Mouse (Mus musculus) hindbrain, embryonic 12.5 days (tissue): ENCODE results near the gene C1qb. TPM values are rescaled to one million over a fixed set of nuclear protein-coding genes. Genes with fewer than 3 reads are reported as not detected.

Experiments
- ATAC-seq: fragments of 200-750 bp; cut with Nextera tagmentation; 2 replicates; pipeline ENCODE4 v1.8.0; 2017; ENCODE audit warnings: moderate TSS enrichment; ENCODE audit not compliant: low FRiP score
- H3K27ac ChIP-seq: fragments of 300-500 bp; sonication (generic); 2 replicates; pipeline ENCODE4 v1.5.1; 2016; ENCODE audit warnings: mild to moderate bottlenecking
- H3K27me3 ChIP-seq: fragments of 300-500 bp; sonication (generic); 2 replicates; pipeline ENCODE4 v1.6.1; 2016; ENCODE audit warnings: mild to moderate bottlenecking
- H3K36me3 ChIP-seq: fragments of 300-500 bp; sonication (generic); 2 replicates; pipeline ENCODE4 v1.6.1; 2016; ENCODE audit warnings: mild to moderate bottlenecking
- H3K4me1 ChIP-seq: fragments of 300-500 bp; sonication (generic); 2 replicates; pipeline ENCODE4 v1.6.1; 2016
- H3K4me2 ChIP-seq: fragments of 300-500 bp; sonication (generic); replicated peaks from 2 replicates; pipeline ENCODE4 v1.6.1; 2016; ENCODE audit warnings: mild to moderate bottlenecking
- H3K4me3 ChIP-seq: fragments of 300-500 bp; sonication (generic); 2 replicates; pipeline ENCODE4 v1.5.1; 2016; ENCODE audit warnings: mild to moderate bottlenecking
- H3K9ac ChIP-seq: fragments of 300-500 bp; sonication (generic); 2 replicates; pipeline ENCODE4 v1.6.1; 2016; ENCODE audit warnings: mild to moderate bottlenecking, moderate library complexity
- H3K9me3 ChIP-seq: fragments of 300-500 bp; sonication (generic); replicated peaks from 2 replicates; pipeline ENCODE4 v1.6.1; 2016; ENCODE audit warnings: mild to moderate bottlenecking
- WGBS: fragments of 180-500 bp; shearing (Covaris S2); methylation state at CpG from one replicate; pipeline ENCODE4 v1.1.7; 2016; 5-methylcytosine and 5-hydroxymethylcytosine counted together
- polyA plus RNA-seq: library from polyadenylated mRNA; unstranded; fragments of >200 nt; fragmentation: Nextera tagmentation; extraction: Ambion mirVana; gene quantifications from 2 replicates; pipeline ENCODE4 v1.2.1, GENCODE M21; 2016

Gene C1qb
- polyA plus RNA-seq, 1 experiment from 2014 or later, result 31.6 TPM

GRCm38 (mm10) chr4:136862411-136862810, 23.6 kb downstream of the C1qb start:
- H3K4me3 ChIP-seq, result no peak overlapping the region
- peaks cover 5% of the 10 kb centered on the region; the same call in 1 of the 2 replicates for H3K27me3 ChIP-seq
- no peak overlapping the region for H3K4me2 ChIP-seq
- H3K27ac ChIP-seq, result peak overlapping the region; percentile 74
- H3K9me3 ChIP-seq, result no peaks in the 10 kb centered on the region
- H3K36me3 ChIP-seq, result no peaks in the 10 kb centered on the region
- ATAC-seq, result no peak
- H3K9ac ChIP-seq, result no peak overlapping the region
- peaks cover 51% of the 10 kb centered on the region for H3K4me1 ChIP-seq
- WGBS, result 81% methylated on average over 2 of the region's 2 CpGs

- Histone ChIP-seq H3K9ac (0 out of 2 replicates have a peak overlapping the region, but pooled peaks have one; percentile 6), H3K4me1 (peaks cover 46% of the 10 kb centered on the region), H3K27ac (peak overlapping the region; percentile 74), H3K9me3 (no peaks in the 10 kb centered on the region), H3K27me3 (peaks cover 5% of the 10 kb centered on the region; the same call in 1 of the 2 replicates), H3K4me3 (no peak overlapping the region), H3K36me3 (no peaks in the 10 kb centered on the region), H3K4me2 (no peak overlapping the region)
- 5% methylated on average over 17 of the region's 17 CpGs for WGBS
- ATAC-seq, result no peak
Measured at GRCm38 (mm10) chr4:136861806-136862205, 24.2 kb downstream of the C1qb start.

- no peak overlapping the region for H3K4me2 ChIP-seq
- no peak overlapping the region for H3K27ac ChIP-seq
- H3K27me3 ChIP-seq, result peaks cover 5% of the 10 kb centered on the region; the same call in 1 of the 2 replicates
- WGBS, result 80% methylated on average over 7 of the region's 7 CpGs
- H3K36me3 ChIP-seq, result no peaks in the 10 kb centered on the region
- no peak for ATAC-seq
- H3K4me3 ChIP-seq, result no peak overlapping the region
- no peaks in the 10 kb centered on the region for H3K9me3 ChIP-seq
- H3K4me1 ChIP-seq, result peaks cover 37% of the 10 kb centered on the region
- H3K9ac ChIP-seq, result no peak overlapping the region
Measured at GRCm38 (mm10) chr4:136860022-136860421, 26.0 kb downstream of the C1qb start.

GRCm38 (mm10) chr4:136855081-136855480, 30.9 kb downstream of the C1qb start:
- 0 out of 2 replicates have a peak, but pooled peaks cover 3% of the 10 kb centered on the region for H3K4me1 ChIP-seq
- no peak overlapping the region for H3K4me3 ChIP-seq
- peaks cover 3% of the 10 kb centered on the region; the same call in 1 of the 2 replicates for H3K27me3 ChIP-seq
- no peak overlapping the region for H3K27ac ChIP-seq
- H3K4me2 ChIP-seq, result no peak overlapping the region
- WGBS, result 30% methylated on average over 6 of the region's 6 CpGs
- H3K36me3 ChIP-seq, result no peaks in the 10 kb centered on the region
- no peak overlapping the region for H3K9ac ChIP-seq
- H3K9me3 ChIP-seq, result no peaks in the 10 kb centered on the region
- no peak for ATAC-seq

DNA sequence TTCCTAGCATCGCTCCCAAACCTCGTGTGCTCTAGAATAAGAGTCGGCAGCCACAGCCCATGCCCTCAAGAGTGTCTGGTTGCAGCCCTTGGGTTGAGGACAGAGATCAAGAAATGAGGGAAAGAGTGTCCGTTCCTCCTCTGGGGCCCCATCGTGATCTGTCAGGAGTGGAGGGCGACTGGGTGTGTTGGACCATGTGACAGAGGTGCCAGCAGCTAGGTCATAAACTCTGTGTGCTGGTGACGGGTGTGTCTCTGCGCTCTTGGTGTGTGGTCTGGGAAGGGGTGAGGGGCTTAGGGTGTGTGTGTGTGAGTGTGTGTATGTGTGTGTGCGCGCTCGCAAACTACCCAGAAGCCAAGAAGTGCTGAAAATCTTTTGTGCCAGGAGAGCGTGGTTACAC, 33.0 kb downstream of the C1qb start:
- 90% methylated on average over 12 of the region's 12 CpGs for WGBS
- H3K4me3 ChIP-seq, result no peak overlapping the region
- no peaks in the 10 kb centered on the region for H3K36me3 ChIP-seq
- no peak for ATAC-seq
- no peak overlapping the region for H3K9ac ChIP-seq
- H3K9me3 ChIP-seq, result no peaks in the 10 kb centered on the region
- H3K27me3 ChIP-seq, result peaks cover 3% of the 10 kb centered on the region; the same call in 1 of the 2 replicates
- 0 out of 2 replicates have a peak, but pooled peaks cover 3% of the 10 kb centered on the region for H3K4me1 ChIP-seq
- no peak overlapping the region for H3K4me2 ChIP-seq
- no peak overlapping the region for H3K27ac ChIP-seq

DNA sequence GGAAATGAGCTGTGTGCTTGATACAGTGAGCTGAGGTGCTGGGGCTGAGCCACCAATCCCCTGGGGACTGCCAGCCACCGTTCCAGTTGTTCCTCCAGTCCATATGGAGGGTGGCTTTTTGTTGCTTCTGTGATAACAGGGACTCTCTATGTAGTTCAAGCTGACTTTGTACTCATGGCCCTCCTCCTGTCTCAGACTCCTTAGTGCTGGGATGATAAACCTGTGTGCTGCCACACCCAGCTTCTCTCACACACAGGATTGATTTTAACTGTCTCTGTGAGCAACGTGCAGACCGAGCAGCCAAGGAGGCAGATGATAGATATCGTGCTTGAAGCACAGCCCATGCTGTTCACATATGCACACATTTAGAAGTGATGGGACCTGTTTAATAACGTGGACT, 33.9 kb downstream of the C1qb start:
- Histone ChIP-seq H3K4me2 (no peak overlapping the region), H3K36me3 (no peaks in the 10 kb centered on the region), H3K27ac (no peak overlapping the region), H3K4me3 (no peak overlapping the region), H3K9me3 (no peaks in the 10 kb centered on the region), H3K27me3 (peaks cover 3% of the 10 kb centered on the region; the same call in 1 of the 2 replicates), H3K9ac (no peak overlapping the region), H3K4me1 (0 out of 2 replicates have a peak, but pooled peaks cover 3% of the 10 kb centered on the region)
- no peak for ATAC-seq
- WGBS, result 65% methylated on average over 5 of the region's 5 CpGs

GRCm38 (mm10) chr4:136848565-136848964, 37.4 kb downstream of the C1qb start:
- Histone ChIP-seq H3K27ac (no peak overlapping the region), H3K36me3 (no peaks in the 10 kb centered on the region), H3K27me3 (peaks cover 3% of the 10 kb centered on the region; the same call in 1 of the 2 replicates), H3K9me3 (no peaks in the 10 kb centered on the region), H3K4me3 (no peak overlapping the region), H3K4me2 (no peak overlapping the region), H3K9ac (no peak overlapping the region), H3K4me1 (peaks cover 7% of the 10 kb centered on the region; the same call in 1 of the 2 replicates)
- 74% methylated on average over 4 of the region's 4 CpGs for WGBS
- ATAC-seq, result no peak

- no peaks in the 10 kb centered on the region; the same call in 1 of the 2 replicates for H3K27me3 ChIP-seq
- no peaks in the 10 kb centered on the region for H3K36me3 ChIP-seq
- no peak for ATAC-seq
- no peak overlapping the region for H3K27ac ChIP-seq
- no peak overlapping the region for H3K9ac ChIP-seq
- 68% methylated on average over 6 of the region's 6 CpGs for WGBS
- peaks cover 7% of the 10 kb centered on the region; the same call in 1 of the 2 replicates for H3K4me1 ChIP-seq
- H3K4me3 ChIP-seq, result no peak overlapping the region
- H3K4me2 ChIP-seq, result no peak overlapping the region
- H3K9me3 ChIP-seq, result no peaks in the 10 kb centered on the region
Measured at GRCm38 (mm10) chr4:136847166-136847565, 38.8 kb downstream of the C1qb start.

DNA sequence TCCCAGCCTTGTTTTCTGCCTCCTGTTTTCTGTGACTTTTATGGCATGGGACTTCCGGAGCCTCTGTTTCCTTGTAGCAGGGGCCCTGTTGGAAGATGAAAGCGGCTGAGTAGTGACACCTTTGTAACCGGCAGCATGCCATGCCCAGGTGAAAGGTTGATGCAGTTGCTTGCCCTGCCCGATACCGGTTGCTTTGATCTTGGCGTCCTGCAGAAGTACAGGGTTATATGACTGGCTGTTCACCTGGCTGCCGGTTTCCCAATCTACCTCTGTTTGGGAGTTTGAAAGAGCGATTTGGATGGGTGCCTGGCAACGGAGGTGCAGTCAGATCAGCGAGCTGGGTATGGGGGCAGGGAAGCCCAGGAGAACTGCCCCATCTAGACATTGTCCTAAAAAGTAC, 43.2 kb downstream of the C1qb start:
- no peaks in the 10 kb centered on the region; the same call in 1 of the 2 replicates for H3K27me3 ChIP-seq

DNA sequence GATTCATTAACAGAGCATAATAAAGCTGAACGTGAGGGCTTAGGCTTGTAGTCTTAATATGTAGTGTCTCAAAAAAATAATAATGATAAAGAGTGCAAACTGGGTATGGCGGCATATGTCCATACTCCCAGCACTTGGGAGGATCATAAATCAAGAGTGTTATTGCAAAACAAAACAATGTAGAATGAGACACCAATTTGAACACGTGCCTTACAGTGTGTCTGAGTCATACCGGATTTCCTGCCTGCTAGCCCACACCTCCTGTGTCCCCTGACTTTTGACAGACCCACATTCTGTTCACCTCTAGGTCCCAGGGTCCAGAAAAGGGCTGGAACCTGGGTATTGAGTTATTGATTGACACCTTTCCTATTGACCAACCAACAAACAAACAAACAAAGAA, 44.0 kb downstream of the C1qb start:
- WGBS, result 83% methylated on average over 4 of the region's 4 CpGs

More for the DNA sequence above, 43.2 kb downstream of the C1qb start:
- no peak for ATAC-seq
- Histone ChIP-seq H3K4me3 (no peak overlapping the region), H3K9me3 (no peaks in the 10 kb centered on the region), H3K36me3 (no peaks in the 10 kb centered on the region), H3K4me1 (peaks cover 27% of the 10 kb centered on the region), H3K27ac (no peak overlapping the region), H3K9ac (no peak overlapping the region), H3K4me2 (no peak overlapping the region)
- WGBS, result 85% methylated on average over 10 of the region's 10 CpGs

DNA sequence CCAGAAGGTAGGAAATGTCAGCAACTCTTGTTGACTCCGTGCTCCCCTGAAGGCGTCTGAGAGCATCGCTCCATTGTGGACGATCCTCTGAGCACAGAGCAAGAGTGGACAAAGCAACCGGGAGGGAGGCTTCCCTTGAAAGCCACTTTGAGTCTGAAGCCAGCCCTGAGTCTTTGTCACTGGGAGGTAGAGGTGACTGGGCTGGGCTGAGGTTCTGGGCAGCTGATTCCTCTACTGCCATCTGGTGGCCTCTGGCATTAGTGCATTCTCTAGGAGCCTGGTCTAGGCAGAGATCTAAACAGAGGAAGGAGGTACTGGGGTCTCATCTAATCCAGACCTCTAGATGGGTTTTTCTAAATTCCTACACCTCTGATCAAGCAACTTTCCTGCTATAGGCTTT, 44.9 kb downstream of the C1qb start:
- peaks cover 40% of the 10 kb centered on the region for H3K4me1 ChIP-seq
- H3K4me2 ChIP-seq, result no peak overlapping the region
- no peak overlapping the region for H3K27ac ChIP-seq
- H3K36me3 ChIP-seq, result no peaks in the 10 kb centered on the region
- H3K27me3 ChIP-seq, result no peaks in the 10 kb centered on the region
- H3K9me3 ChIP-seq, result no peaks in the 10 kb centered on the region
- H3K4me3 ChIP-seq, result no peak overlapping the region
- WGBS, result 5% methylated on average over 5 of the region's 5 CpGs
- peak; percentile 49 for ATAC-seq
- H3K9ac ChIP-seq, result peak overlapping the region; percentile 38; the same call in 1 of the 2 replicates

More for the DNA sequence above, 44.0 kb downstream of the C1qb start:
- no peaks in the 10 kb centered on the region; the same call in 1 of the 2 replicates for H3K27me3 ChIP-seq
- H3K9ac ChIP-seq, result no peak overlapping the region
- H3K4me3 ChIP-seq, result no peak overlapping the region
- ATAC-seq, result no peak
- no peak overlapping the region for H3K27ac ChIP-seq
- peaks cover 34% of the 10 kb centered on the region for H3K4me1 ChIP-seq
- no peak overlapping the region for H3K4me2 ChIP-seq
- H3K9me3 ChIP-seq, result no peaks in the 10 kb centered on the region
- no peaks in the 10 kb centered on the region for H3K36me3 ChIP-seq

DNA sequence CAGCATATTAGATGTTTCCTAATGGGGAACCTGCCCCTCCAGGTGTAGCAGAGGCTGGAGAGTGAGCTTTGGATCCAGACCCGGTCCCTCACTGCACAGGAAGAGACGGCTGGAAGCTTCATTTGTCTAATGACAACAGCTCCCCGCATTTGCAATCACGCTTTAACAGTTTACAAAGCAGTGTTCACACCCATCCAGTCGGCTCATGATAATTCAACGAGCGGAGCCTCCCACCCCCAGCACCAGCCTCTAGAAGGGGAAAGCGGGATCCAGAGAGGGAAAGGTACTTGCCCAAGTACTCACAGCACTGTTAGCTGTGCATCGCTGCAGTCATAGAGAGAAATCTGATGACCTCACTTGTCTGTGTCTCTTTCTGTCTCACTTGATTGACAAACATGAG, 47.5 kb downstream of the C1qb start:
- Histone ChIP-seq H3K27me3 (no peaks in the 10 kb centered on the region), H3K27ac (no peak overlapping the region), H3K9me3 (no peaks in the 10 kb centered on the region), H3K4me2 (no peak overlapping the region), H3K4me3 (no peak overlapping the region), H3K4me1 (peaks cover 51% of the 10 kb centered on the region), H3K36me3 (no peaks in the 10 kb centered on the region), H3K9ac (no peak overlapping the region)
- ATAC-seq, result no peak
- WGBS, result 34% methylated on average over 9 of the region's 9 CpGs

- Histone ChIP-seq H3K4me2 (no peak overlapping the region), H3K27ac (no peak overlapping the region), H3K27me3 (no peaks in the 10 kb centered on the region), H3K36me3 (no peaks in the 10 kb centered on the region), H3K9ac (no peak overlapping the region), H3K4me1 (peaks cover 55% of the 10 kb centered on the region), H3K4me3 (no peak overlapping the region), H3K9me3 (no peaks in the 10 kb centered on the region)
- ATAC-seq, result no peak
- WGBS, result 74% methylated on average over 9 of the region's 9 CpGs
Measured at GRCm38 (mm10) chr4:136838026-136838425, 48.0 kb downstream of the C1qb start.
